Mouse (Mus musculus): ENCODE data around the gene Zfp638. TPM values are rescaled to one million over a fixed set of nuclear protein-coding genes. Genes with fewer than 3 reads are reported as not detected.
"Not testable (repeated sequence)": the region's sequence is repeated elsewhere in the genome, so short reads cannot be mapped to it uniquely, and the experiment has no call there.

Gene Zfp638
- total RNA-seq, 2 experiments from 2014 or later = 120 to 121 TPM

DNA sequence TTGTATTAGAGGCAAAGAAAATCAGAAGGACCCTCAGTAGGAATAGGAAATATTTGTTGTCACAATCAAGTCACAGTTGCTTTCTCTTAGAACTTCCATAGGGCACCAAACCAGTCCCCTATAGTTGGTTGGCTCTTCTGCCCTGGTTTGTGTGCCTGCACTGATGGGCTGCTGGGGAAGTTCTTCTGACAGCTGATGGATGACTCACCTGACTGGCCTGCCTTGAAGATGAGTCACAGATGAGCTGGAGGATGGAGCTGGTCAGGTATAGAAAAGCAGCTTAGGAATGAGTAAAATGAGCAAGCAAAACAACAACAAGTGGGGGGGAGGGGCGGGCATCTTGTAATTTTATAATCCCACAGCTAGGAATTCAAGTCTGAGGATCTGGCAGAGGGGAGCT, 135.8 kb downstream of the Zfp638 start:
- no peak for DNase-seq (ENCODE audit: extremely low spot score in 1 of 2, low spot score in 2 of 2)
- intact Hi-C loops (cut with DNase I) = no loop called here

DNA sequence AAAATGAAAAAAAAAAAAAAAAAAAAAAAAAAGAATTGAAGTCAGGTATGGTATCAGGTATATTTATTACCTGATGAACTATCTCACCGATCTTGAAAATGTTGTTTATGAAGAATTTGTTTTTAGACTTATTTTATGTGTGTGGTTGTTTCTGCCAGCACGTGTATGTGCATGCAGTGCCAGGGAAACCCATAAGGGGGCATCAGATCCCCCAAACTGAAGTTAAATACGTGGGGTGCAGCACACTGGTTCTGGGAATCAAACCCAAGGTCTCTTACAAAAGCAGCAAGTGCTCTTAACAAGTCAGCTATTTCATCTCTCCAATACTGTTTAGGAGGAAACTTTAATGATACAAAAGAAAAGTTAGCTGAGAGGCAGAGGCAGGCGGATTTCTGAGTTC, 137.4 kb downstream of the Zfp638 start:
- no peak for DNase-seq (ENCODE audit: extremely low spot score in 1 of 2, low spot score in 2 of 2)
- intact Hi-C loops (cut with DNase I) = no loop called here

DNA sequence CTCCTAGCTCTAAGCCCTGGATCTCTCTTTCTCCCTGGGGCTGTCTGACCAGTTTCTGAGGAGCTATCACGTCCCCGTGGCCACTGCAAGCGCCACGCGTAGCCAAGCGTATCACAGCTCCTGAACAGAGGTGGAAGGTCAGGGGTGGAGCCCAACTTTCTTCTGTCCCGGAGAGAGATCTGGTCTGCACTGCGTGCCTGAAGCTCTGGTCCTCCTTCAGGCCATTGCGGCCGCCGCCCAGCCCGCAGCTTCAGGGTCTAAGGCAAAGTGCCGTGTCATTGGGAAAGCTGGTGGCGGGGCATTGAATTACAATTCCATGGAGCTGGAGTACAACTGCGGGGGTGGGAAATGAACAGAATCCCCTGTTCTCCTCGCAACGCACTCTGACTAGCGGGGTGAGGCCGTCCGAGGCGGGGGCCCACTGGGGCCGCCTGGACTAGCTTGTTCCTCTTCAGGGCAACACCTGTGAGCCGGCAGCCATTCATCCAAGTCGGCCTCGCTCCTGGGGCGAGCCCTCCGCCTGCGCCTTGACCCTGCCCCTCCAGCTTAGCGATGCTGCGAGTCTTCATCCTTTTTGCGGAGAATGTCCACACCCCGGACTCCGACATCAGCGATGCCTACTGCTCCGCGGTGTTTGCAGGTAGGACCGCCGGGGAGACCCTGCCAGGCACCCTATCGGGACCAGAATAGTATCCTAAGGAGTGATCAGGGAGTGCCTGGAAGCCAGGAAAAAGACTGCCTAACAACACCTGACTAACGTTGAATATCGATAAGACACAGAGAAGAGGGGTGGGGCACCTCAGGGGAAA, 141.7 kb downstream of the Zfp638 start, which contains the start of gene Dysf:
Gene Dysf, plus strand, starts transcription at position 228 of the 809 bp plus-strand sequence.
- DNase-seq (ENCODE audit: extremely low spot score in 1 of 2, low spot score in 2 of 2) = peak in 1 of 2 experiments; percentile 54
- intact Hi-C loops (cut with DNase I) = no loop called here

DNA sequence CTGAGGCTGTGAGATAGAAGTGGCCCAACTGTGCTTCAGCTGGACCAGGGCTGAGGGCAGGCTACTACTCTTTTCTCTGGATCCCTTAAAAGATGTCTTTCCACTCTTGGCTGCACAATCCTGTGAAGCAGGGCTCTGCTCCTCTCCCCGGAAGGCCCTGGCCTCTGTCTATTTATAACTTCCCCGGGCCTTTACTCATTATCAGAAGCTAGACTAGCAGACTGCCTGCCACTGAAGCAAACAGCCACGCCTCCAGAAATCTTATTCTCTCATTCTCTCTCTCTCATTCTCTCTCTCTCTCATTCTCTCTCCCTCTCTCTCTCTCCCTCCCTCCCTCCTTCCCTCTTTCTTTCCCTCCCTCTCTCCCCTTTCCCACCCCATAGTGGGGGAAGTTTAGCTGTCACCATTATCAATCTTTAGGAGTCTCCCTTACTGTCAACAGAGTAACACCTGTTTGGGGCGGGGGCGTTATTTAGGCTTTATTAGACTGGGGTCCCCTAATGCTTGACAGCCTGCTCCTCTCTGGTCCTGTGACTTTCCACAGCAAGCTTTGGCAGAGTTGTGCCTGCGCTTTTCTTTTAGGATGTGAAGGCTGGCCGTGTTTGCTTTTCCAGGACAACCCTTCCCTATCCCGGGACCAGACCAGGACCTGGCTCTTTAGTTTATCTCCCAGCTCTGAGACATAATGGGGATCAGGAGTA, 142.4 kb downstream of the Zfp638 start:
- intact Hi-C loops (cut with DNase I) = no loop called here
- DNase-seq (ENCODE audit: extremely low spot score in 1 of 2, low spot score in 2 of 2) = no peak

DNA sequence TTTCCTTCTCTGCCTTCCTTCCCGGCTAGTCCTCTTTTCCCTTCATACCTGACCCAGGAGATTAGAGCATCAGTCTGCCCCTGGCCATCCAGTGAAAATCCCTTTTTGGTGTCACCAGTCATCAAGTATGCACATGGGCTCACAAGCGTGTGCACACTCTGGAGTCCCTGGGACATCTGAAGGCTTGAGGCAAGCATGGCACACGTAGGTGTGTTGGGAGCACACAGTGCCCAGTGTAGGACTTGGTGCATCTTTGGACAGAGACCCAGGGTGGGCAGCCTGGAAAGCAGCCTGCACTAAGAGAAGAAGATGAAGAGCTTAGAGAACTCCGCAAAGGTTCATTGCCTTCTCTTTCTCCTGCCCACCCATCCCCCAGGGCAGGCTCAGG, 143.0 kb downstream of the Zfp638 start:
- intact Hi-C loops (cut with DNase I) = no loop called here

DNA sequence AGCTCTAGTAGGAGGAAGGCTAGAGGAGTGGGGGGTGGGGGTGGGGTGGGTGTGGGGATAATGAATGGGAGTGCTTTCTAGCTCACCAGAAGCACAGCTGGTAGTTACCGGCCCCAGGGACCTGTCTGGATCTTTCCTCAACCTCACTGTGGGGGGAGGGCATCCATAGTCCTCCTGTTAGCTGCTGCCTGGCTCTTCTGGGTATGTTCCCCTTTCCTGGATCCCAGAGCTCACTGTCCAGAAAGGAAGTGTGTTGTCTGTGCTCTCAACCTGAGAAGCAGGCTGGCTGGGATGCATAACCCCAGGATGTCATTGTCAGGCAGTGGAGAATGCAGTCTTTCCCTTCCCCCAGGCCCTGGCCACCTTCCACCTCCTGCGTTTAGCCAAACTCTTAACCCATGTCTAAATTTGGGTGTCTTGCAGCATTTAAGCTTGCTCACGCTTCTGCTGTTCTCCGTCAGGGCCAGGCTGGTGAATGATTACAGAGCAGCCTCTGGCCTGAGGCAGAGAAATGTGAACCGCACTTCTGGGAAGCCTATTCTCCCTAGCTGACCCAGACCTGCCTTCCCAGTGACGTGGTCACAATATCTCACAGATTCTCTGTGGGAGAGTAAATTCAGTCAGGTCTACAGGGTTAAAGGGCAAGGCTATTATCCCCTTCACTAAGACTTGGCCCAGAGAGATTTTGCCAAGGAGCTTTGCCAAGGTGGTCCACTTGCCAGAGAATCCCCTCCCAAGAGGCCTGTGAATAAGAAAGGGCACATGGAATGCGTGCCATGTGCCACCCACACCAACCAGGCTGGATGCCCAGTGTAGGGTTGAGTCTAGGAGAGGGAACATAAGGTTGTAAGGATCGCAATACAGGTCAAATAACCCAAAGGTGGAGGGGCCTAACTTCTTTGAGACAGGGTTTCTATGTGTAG, 143.7 kb downstream of the Zfp638 start:
- peak in 1 of 2 experiments; percentile 33 for DNase-seq (ENCODE audit: extremely low spot score in 1 of 2, low spot score in 2 of 2)
- intact Hi-C loops (cut with DNase I) = no loop called here

More for the DNA sequence above, 143.0 kb downstream of the Zfp638 start:
- DNase-seq (ENCODE audit: extremely low spot score in 1 of 2, low spot score in 2 of 2) = no peak

DNA sequence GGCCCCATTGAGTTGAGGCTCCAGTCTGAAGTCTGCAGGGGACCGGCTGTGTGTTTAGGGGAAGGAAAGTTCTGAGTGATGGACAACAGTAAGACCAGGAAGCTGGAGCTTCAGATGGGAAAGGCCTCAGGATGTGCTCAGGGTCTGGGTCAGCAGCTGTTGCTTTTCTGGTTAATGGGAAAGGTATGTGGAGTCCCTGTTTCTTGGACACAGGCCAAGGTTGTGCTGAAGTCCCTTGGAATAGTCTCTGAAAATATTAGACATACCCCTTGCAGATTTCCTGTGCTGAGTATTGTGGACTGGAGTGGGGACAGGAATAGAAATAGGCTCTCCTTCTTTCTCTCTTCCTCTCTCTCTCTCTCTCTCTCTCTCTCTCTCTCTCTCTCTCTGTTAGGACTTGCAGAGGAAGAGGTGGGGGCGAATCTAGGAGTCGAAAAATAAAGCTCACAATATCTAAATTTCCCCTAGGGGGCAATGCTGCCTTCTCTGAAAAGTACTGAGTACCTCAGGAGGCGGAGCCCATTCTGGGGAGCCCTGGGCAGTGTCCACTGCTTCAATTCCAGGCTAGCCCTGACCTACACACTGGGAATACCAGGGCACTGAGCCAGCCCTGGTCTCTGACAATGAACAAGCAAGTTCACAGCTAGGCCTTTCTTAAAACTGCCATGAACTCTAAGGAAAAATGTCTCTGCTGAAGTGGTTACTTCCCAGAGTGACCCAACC, 148.2 kb downstream of the Zfp638 start:
- peak in 1 of 2 experiments; percentile 75 for DNase-seq (ENCODE audit: extremely low spot score in 1 of 2, low spot score in 2 of 2)
- intact Hi-C loops (cut with DNase I) = loop anchor here (5.0 kb wide), 1 partner anchor 47 kb away; no protein-coding TSS in a partner anchor

DNA sequence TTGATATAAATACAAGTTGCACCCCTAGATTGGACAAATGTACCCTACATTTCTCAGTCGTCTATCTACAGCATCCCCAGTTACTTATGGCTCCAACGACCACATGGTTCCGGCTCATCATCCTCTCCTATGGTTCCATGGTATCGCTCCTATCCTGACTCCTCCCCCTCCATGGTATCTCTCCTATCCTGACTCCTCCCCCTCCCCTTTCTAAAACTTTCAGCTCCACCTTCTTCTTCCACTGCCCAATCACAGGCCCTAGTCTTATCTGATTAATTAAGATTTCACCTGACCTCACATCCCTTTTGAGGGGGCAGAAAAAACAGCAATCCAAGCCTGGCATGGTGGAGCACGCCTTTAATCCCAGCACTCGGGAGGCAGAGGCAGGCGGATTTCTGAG, 149.9 kb downstream of the Zfp638 start:
- intact Hi-C loops (cut with DNase I) = loop anchor here (5.0 kb wide), 1 partner anchor 45 kb away; no protein-coding TSS in a partner anchor
- no peak for DNase-seq (ENCODE audit: extremely low spot score in 1 of 2, low spot score in 2 of 2)

DNA sequence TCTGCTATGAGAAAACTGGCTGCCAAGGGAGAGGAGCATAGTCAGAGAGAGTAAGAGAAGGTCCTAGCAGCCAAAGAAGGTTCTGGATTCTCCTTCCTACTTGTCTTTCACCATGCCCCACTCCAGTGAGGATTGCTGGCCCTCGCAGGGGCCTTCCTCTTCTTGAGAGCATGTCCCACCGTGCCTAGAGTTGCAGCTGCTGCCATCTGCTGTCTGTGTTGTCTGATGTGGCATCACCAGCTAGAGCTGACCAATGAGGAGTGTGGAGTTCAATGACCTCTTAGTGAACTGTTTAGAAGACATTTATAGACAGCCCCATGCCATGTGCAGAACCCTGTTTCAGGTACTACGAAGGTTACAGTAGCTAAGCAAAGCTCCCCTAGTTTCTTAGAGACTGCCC, 150.5 kb downstream of the Zfp638 start:
- no peak for DNase-seq (ENCODE audit: extremely low spot score in 1 of 2, low spot score in 2 of 2)
- intact Hi-C loops (cut with DNase I) = loop anchor here (5.0 kb wide), 1 partner anchor 45 kb away; no protein-coding TSS in a partner anchor

DNA sequence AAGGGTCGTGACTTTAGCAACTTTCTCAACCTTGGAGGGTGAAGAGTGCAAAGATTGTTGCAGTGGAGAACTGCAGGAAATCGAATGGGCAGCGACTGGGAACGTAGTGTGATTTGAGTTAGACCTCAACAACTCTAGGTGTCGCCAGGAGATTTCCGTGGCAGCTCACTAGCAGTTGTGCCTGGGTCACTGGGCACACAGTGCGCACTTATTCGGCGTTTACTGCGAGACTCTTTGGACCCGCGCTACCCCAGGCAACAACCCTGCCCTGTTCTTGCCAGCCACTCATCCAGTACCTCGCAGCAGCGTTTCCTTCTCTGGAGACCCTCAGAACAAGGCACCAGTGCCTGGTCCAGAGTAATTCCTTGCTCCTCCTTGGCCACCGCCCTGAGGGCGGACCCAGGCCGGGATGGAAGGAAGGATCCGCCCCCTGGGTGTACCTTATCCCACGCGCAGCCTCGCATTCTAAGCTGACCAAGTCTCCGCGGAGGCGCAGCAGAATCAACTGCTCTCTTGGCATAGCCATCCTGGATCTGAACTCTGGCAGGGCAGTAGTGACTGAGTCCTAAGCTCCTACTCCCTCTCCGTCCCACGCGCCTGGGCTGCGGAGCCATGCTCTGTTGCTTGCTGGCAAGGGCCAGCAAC, 152.1 kb downstream of the Zfp638 start:
- peak in 1 of 2 experiments; percentile 64 for DNase-seq (ENCODE audit: extremely low spot score in 1 of 2, low spot score in 2 of 2)
- intact Hi-C loops (cut with DNase I) = loop anchor here (5.0 kb wide), 1 partner anchor 43 kb away; no protein-coding TSS in a partner anchor

DNA sequence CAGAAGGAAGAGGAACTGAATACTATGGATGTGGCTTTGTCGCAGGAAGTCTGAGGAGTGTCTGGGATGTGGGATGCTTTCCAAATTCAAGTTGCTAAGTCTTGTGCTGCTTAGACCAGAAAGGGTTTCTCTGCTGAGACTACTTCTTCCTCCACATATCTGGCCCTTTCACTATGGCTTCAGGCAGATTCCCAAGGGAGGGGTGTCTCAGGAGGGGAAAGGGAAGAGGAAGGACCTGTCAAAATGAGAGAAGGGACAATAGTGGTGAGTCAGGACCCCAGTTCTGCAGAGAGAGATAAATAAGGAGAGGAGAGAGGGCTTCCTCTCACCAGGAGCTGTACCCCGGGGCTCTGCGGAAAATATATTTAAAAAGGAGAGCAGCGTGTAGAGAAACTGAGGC, 153.1 kb downstream of the Zfp638 start:
- intact Hi-C loops (cut with DNase I) = no loop called here
- no peak for DNase-seq (ENCODE audit: extremely low spot score in 1 of 2, low spot score in 2 of 2)

DNA sequence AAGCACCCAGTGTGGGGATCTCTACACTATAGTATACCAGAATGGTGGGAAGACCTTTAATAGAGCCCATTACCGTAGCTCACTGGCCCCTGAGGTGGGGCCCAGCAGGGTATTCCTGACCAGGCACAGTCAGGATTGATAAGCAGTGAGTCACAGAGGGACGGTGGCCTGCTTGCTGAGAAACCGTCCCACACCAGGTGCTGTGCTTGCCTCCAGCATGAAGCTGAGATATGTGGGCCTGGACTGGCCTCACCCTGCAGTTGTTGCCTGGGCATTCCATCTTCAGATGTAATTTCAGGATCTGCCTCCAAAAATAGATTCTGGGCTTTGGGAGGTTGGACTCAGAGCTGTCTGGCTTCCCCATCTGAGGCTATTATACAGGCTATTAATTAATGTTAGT, 155.1 kb downstream of the Zfp638 start:
- intact Hi-C loops (cut with DNase I) = no loop called here
- DNase-seq (ENCODE audit: extremely low spot score in 1 of 2, low spot score in 2 of 2) = no peak

DNA sequence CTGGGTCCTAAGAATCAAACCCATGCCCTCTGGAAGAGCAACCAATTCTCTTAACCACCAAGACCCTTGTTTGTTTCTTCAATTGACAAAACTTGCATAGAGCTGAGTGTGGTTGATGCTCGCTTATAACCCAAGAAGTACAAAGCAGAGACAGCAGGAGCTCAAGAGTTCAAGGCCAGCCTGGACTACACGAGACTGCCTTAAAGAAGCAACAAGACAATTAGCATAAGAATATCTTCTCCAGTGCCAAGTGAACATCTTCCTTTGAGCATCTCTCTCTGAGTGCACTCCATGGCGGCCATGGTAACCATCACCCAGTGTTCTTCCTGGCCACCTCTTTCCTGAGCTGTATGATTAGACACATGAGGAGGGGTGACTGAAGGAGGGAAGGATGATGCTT, 158.7 kb downstream of the Zfp638 start:
- intact Hi-C loops (cut with DNase I) = no loop called here
- DNase-seq (ENCODE audit: extremely low spot score in 1 of 2, low spot score in 2 of 2) = no peak

DNA sequence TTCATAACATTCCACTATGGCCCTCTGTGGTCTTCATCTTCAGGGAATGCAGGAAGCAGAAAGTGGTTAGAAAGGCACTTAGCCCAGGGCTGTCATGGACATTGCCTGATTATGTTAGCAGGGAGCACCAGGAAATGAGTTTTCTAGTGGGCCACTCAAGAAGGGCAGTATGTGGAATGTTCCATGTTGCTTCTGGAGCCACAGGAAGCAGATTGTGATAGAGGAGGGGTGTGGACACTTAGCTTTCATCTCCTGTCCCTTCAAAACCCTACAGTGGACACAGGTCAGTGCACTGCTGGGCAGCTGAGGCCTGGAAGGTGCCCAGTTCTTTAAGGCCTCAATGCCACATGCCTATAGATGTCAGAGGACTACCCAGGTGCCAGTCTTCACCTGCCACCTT, 161.9 kb downstream of the Zfp638 start:
- DNase-seq (ENCODE audit: extremely low spot score in 1 of 2, low spot score in 2 of 2) = no peak
- intact Hi-C loops (cut with DNase I) = no loop called here

DNA sequence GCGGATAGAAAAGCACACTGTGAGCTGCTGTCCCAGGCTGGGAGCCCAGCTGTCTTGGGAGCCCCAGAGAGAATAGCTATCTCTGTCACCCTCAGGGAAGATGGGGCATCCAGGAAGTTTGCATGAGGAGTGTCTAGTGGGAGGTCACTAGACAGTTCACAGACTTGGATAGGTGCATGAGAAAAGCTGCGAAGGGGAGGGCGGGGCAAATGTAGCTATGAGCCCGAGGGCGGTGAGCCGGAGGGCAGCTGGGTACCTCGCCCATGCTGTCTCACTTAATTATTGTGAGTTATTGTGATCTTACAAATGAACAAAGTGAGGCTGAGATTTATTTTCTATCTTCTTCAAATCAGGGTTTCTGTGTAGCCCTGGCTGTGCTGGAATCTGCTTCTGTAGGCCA, 162.9 kb downstream of the Zfp638 start:
- intact Hi-C loops (cut with DNase I) = no loop called here
- no peak for DNase-seq (ENCODE audit: extremely low spot score in 1 of 2, low spot score in 2 of 2)

DNA sequence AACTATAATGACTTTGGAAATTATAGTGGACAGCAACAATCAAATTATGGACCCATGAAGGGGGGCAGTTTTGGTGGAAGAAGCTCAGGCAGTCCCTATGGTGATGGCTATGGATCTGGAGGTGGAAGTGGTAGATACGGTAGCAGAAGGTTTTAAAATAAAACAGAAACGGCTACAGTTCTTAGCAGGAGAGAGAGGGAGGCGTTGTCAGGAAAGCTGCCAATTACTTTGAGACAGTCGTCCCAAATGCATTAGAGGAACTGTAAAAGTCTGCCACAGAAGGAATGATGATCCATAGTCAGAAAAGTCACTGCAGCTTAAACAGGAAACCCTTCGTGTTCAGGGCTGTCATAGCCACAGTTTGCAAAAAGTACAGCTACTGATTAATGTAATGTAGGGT, 165.6 kb downstream of the Zfp638 start:
- intact Hi-C loops (cut with DNase I); DNase-seq (ENCODE audit: extremely low spot score in 1 of 2, low spot score in 2 of 2): not testable (repeated sequence)

Measured in left cerebral cortex, postnatal 10 days (tissue).